Mouse (Mus musculus): Measurements from ENCODE around the gene Nrsn1. TPM values are rescaled to one million over a fixed set of nuclear protein-coding genes. Genes with fewer than 3 reads are reported as not detected.

The Nrsn1 gene
- polyA plus RNA-seq, 1 experiment from 2014 or later, result 0.96 TPM

DNA sequence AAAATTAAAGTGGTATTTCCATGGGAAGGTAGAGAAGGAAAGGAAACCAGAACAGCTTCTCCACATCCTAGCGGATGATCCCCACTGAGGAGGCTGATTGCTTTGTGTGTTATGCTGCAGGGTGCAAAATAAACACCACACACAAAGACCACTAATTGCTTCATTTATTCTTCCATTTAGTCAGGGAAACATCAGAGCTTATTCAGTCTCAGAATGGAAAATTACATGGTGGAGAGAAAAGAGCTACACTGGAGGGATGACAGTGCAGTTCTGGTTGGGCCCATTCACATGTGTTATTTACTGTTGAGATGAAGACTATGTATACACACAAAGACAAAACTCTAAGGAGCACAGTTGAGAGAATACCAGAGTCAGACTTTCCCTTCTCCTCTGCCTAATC is 18.4 kb downstream of the Nrsn1 start:
- Histone ChIP-seq H3K36me3 (no peaks in the 10 kb centered on the region), H3K9ac (no peak overlapping the region), H3K27me3 (replicated peaks) (no peaks in the 10 kb centered on the region), H3K27ac (replicated peaks) (no peak overlapping the region), H3K4me3 (no peak overlapping the region), H3K4me1 (no peaks in the 10 kb centered on the region), H3K9me3 (no peaks in the 10 kb centered on the region), H3K4me2 (no peak overlapping the region)
- 84% methylated on average over 1 of the region's 1 CpGs for WGBS
- ATAC-seq (ENCODE audit: extremely low read depth, insufficient number of reproducible peaks, low FRiP score, low TSS enrichment), result no peak

DNA sequence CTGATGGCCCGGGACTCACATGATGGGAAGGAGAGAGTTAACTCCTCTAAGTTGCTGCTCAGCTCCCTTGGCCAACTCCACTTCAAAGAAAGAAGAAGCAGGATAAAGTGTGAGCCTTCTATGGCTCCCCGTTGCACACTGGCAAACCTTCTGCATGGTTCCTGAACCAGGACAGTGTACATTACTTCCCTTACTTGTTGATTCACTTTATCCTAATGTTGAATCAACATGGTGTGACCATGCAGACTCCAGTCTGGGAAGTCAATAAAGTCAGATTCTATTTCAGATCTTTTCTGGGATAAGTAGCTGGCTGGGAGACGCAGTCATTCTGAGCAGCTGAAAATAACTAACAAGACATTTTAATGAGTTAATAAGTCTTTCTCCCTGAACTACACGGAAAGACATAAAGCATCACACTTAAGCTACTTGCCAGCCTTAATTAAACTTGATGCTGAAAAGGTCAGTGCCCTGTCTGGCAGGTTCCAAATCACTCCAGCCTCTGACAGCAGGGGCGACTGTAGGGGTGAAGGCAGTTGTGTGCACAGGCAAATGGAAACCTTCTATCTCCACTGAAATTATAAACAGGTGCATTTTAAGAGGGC is 50.0 kb downstream of the Nrsn1 start:
- Histone ChIP-seq H3K4me3 (no peak overlapping the region), H3K4me2 (no peak overlapping the region), H3K9me3 (no peaks in the 10 kb centered on the region), H3K9ac (no peak overlapping the region), H3K36me3 (no peaks in the 10 kb centered on the region), H3K4me1 (no peaks in the 10 kb centered on the region), H3K27ac (replicated peaks) (no peak overlapping the region), H3K27me3 (replicated peaks) (no peaks in the 10 kb centered on the region)
- 59% methylated on average over 5 of the region's 5 CpGs for WGBS
- no peak for ATAC-seq (ENCODE audit: extremely low read depth, insufficient number of reproducible peaks, low FRiP score, low TSS enrichment)

DNA sequence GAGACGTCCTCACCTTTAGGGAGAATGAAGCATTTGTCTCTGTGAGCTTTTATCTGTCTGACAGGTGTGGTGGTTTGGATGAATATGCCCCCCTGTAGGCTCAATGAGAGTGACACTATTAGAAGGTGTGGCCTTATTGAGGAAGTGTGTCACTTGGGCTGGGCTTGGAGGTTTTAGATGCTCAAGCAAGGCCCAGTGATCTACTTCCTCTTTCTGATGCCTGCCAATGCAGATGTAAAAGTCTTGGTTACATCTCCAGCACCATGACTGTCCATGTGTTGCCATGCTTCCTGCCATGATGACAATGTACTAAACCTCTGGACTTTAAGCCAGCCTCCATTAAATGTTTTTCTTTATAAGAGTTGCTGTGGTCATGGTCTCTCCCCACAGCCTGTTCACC is 51.9 kb downstream of the Nrsn1 start:
- WGBS, result 62% methylated on average over 1 of the region's 1 CpGs
- H3K27ac ChIP-seq (replicated peaks), result no peak overlapping the region
- H3K9ac ChIP-seq, result no peak overlapping the region
- H3K36me3 ChIP-seq, result no peaks in the 10 kb centered on the region
- no peaks in the 10 kb centered on the region for H3K9me3 ChIP-seq
- no peak for ATAC-seq (ENCODE audit: extremely low read depth, insufficient number of reproducible peaks, low FRiP score, low TSS enrichment)
- no peak overlapping the region for H3K4me2 ChIP-seq
- H3K4me1 ChIP-seq, result no peaks in the 10 kb centered on the region
- no peaks in the 10 kb centered on the region for H3K27me3 ChIP-seq (replicated peaks)
- H3K4me3 ChIP-seq, result no peak overlapping the region

- H3K36me3 ChIP-seq, result no peaks in the 10 kb centered on the region
- H3K9ac ChIP-seq, result no peak overlapping the region
- no peak overlapping the region for H3K4me2 ChIP-seq
- 80% methylated on average over 5 of the region's 5 CpGs for WGBS
- no peak for ATAC-seq (ENCODE audit: extremely low read depth, insufficient number of reproducible peaks, low FRiP score, low TSS enrichment)
- no peaks in the 10 kb centered on the region for H3K4me1 ChIP-seq
- no peak overlapping the region for H3K27ac ChIP-seq (replicated peaks)
- no peaks in the 10 kb centered on the region for H3K27me3 ChIP-seq (replicated peaks)
- H3K4me3 ChIP-seq, result no peak overlapping the region
- H3K9me3 ChIP-seq, result no peaks in the 10 kb centered on the region
Observed at GRCm38 (mm10) chr13:25206950-25207349, 63.4 kb downstream of the Nrsn1 start.

Other genes starting within 250 kb of the Nrsn1 start
- 0.82 and 0.94 TPM in 2 replicates for gene Dcdc2a, start 214.5 kb downstream of the Nrsn1 start, polyA plus RNA-seq (2015; fragmentation: Nextera tagmentation; extraction: Ambion mirVana)